Mouse (Mus musculus) brain, embryonic 14.5 days (tissue): ENCODE data around the gene Slc25a19. TPM values are rescaled to one million over a fixed set of nuclear protein-coding genes. Genes with fewer than 3 reads are reported as not detected.

Source experiments
- DNase-seq: peaks from one replicate; pipeline ENCODE4 v3.0.0-alpha.2; 2011; ENCODE audit warnings: low read depth
- CTCF ChIP-seq: fragments of 200-500 bp; IDR thresholded peaks from 2 replicates; pipeline ENCODE4 v1.5.1; 2012; ENCODE audit warnings: inconsistent platforms, mild to moderate bottlenecking, moderate library complexity, borderline replicate concordance; ENCODE audit not compliant: insufficient read depth, insufficient read length; ENCODE audit errors: extremely low read depth
- POLR2A ChIP-seq: fragments of 200-500 bp; IDR thresholded peaks from 2 replicates; pipeline ENCODE4 v1.6.1; 2012; ENCODE audit warnings: mild to moderate bottlenecking, inconsistent platforms, borderline replicate concordance; ENCODE audit not compliant: poor library complexity, insufficient read depth, insufficient read length, severe bottlenecking; ENCODE audit errors: extremely low read depth
- polyA plus RNA-seq: library from polyadenylated mRNA; depleted of rRNA; stranded (reverse); fragments of >200 nt; gene quantifications from 2 replicates; pipeline ENCODE4 v1.2.3, GENCODE M21; 2012; rRNA removed

Slc25a19 gene
- 55.1 and 71.1 TPM in 2 replicates for polyA plus RNA-seq

- peak; percentile 100 for DNase-seq
Measured at GRCm38 (mm10) chr11:115627705-115628464, at the start of gene Slc25a19. Gene Slc25a19 (minus strand): TSS chr11:115628295.

GRCm38 (mm10) chr11:115677511-115677910 is 49.4 kb upstream of the Slc25a19 start:
- no peak for DNase-seq
- TF ChIP-seq POLR2A (no peak), CTCF (no peak)

More at GRCm38 (mm10) chr11:115627705-115628464, at the start of gene Slc25a19:
- TF ChIP-seq POLR2A (peak; percentile 28; the same call in 1 of the 2 replicates), CTCF (no peak)

GRCm38 (mm10) chr11:115676738-115677137 is 48.6 kb upstream of the Slc25a19 start:
- no peak for DNase-seq
- no peak for TF ChIP-seq POLR2A
- no peak for TF ChIP-seq CTCF

GRCm38 (mm10) chr11:115674235-115674865 is 46.3 kb upstream of the Slc25a19 start:
- peak; percentile 31 for DNase-seq
- TF ChIP-seq CTCF (no peak), POLR2A (no peak)

GRCm38 (mm10) chr11:115673471-115674234 is 45.6 kb upstream of the Slc25a19 start:
- peak; percentile 61 for DNase-seq

GRCm38 (mm10) chr11:115672226-115672987 is 44.3 kb upstream of the Slc25a19 start:
- DNase-seq, result no peak
- TF ChIP-seq CTCF (no peak), POLR2A (no peak)

More at GRCm38 (mm10) chr11:115673471-115674234, 45.6 kb upstream of the Slc25a19 start:
- no peak for TF ChIP-seq POLR2A
- TF ChIP-seq CTCF, result no peak

GRCm38 (mm10) chr11:115670451-115671050 is 42.5 kb upstream of the Slc25a19 start:
- TF ChIP-seq CTCF (no peak), POLR2A (no peak)

GRCm38 (mm10) chr11:115663676-115664335 is 35.7 kb upstream of the Slc25a19 start:
- no peak for DNase-seq
- TF ChIP-seq CTCF (no peak), POLR2A (no peak)

More at GRCm38 (mm10) chr11:115670451-115671050, 42.5 kb upstream of the Slc25a19 start:
- peak; percentile 67 for DNase-seq

- no peak for DNase-seq
- TF ChIP-seq POLR2A, result no peak
- TF ChIP-seq CTCF, result no peak
Measured at GRCm38 (mm10) chr11:115660376-115660775, 32.3 kb upstream of the Slc25a19 start.

GRCm38 (mm10) chr11:115658521-115658920 is 30.4 kb upstream of the Slc25a19 start:
- TF ChIP-seq POLR2A, result no peak
- no peak for TF ChIP-seq CTCF
- DNase-seq, result no peak
